In the genomic region with DNA sequence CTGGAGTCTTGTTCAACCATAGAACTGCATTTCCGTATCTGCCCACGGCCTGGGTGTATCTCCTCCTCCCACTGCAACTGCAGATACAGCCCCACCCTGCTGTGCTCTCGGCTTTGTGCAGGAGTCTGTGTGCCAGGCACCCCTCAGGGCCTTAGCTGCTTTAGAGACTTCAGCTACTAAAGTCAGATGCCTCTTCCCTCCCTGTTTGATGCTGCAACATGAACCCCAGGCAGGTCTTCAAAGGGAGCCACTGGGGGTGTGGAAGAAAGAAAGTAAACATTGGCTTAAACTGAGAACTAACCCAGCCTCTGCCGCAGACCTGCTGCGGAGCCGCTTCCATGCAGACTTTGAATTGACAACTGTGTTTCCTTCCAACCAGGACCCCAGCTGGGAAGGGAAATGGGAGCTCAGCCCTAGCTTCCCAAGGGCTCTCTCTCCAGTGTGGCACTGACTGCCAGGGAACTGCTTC, we compare ENCODE assay signal across 12 mouse cellular contexts.
A peak's percentile ranks its signal among the peaks of the same experiment; 100 is the strongest.
DNase-seq lines count a peak whose midpoint lies in the region; ATAC-seq lines count a peak whose summit lies in the region.
"Had no signal": no experiment of that assay in that cellular context is flagged by ENCODE, and none has a peak within 500 bp of the region (broad histone marks: within the 10 kb centered on the region; RNA-seq: fewer than 3 reads in every experiment).

No protein-coding gene starts in this region.

- H3K4me3 ChIP-seq in hindbrain, embryonic 11.5 days (ENCODE audit: low read depth, low read length), result no peak overlapping the region
- H3K4me3 ChIP-seq in hindbrain, embryonic 12.5 days, result no peak overlapping the region
- H3K4me3 ChIP-seq in midbrain, embryonic 15.5 days, result no peak overlapping the region
- H3K4me3 ChIP-seq: layer of hippocampus, adult 2 months had no signal

- ATAC-seq in hindbrain, embryonic 11.5 days (ENCODE audit: low FRiP score), result no peak
- ATAC-seq in hindbrain, embryonic 12.5 days (ENCODE audit: low FRiP score), result no peak
- ATAC-seq in midbrain, embryonic 15.5 days (replicated peaks), result 0 out of 2 replicates have a peak, but pooled peaks have one; percentile 20
- no peak; the same call in 1 of the 2 replicates for ATAC-seq in megakaryocyte progenitor cell, adult 5-6 weeks (replicated peaks; ENCODE audit: poor library complexity)
- no peak for ATAC-seq in CD4-positive, CD25-positive, alpha-beta regulatory T cell, adult 4 months

- no peak overlapping the region for H3K27ac ChIP-seq in hindbrain, embryonic 11.5 days (ENCODE audit: low read depth, low read length)
- no peak overlapping the region for H3K27ac ChIP-seq in hindbrain, embryonic 12.5 days
- H3K27ac ChIP-seq in midbrain, embryonic 15.5 days, result no peak overlapping the region
- H3K27ac ChIP-seq: layer of hippocampus, adult 2 months had no signal

- no peak overlapping the region for H3K4me2 ChIP-seq in hindbrain, embryonic 11.5 days (replicated peaks; ENCODE audit: low read depth, low read length)
- no peak overlapping the region for H3K4me2 ChIP-seq in hindbrain, embryonic 12.5 days (replicated peaks)
- H3K4me2 ChIP-seq in midbrain, embryonic 15.5 days, result no peak overlapping the region

- peaks cover 5% of the 10 kb centered on the region; the same call in 1 of the 2 replicates for H3K4me1 ChIP-seq in hindbrain, embryonic 11.5 days (replicated peaks; ENCODE audit: control insufficient read depth, insufficient read depth, low read length)
- H3K4me1 ChIP-seq in hindbrain, embryonic 12.5 days, result peaks cover 29% of the 10 kb centered on the region
- H3K4me1 ChIP-seq in midbrain, embryonic 15.5 days, result peaks cover 27% of the 10 kb centered on the region

- H3K36me3 ChIP-seq in hindbrain, embryonic 11.5 days (ENCODE audit: control insufficient read depth, insufficient read depth, low read length), result no peaks in the 10 kb centered on the region
- no peaks in the 10 kb centered on the region for H3K36me3 ChIP-seq in hindbrain, embryonic 12.5 days
- H3K36me3 ChIP-seq in midbrain, embryonic 15.5 days (replicated peaks), result no peaks in the 10 kb centered on the region
- H3K36me3 ChIP-seq: G1E had no signal

- no peaks in the 10 kb centered on the region for H3K9me3 ChIP-seq in hindbrain, embryonic 11.5 days (ENCODE audit: control insufficient read depth, low read length)
- no peaks in the 10 kb centered on the region for H3K9me3 ChIP-seq in hindbrain, embryonic 12.5 days (replicated peaks)
- no peaks in the 10 kb centered on the region for H3K9me3 ChIP-seq in midbrain, embryonic 15.5 days
- H3K9me3 ChIP-seq: G1E had no signal

- no peaks in the 10 kb centered on the region for H3K27me3 ChIP-seq in hindbrain, embryonic 11.5 days (ENCODE audit: control insufficient read depth, insufficient read depth, low read length)
- H3K27me3 ChIP-seq in hindbrain, embryonic 12.5 days, result no peaks in the 10 kb centered on the region
- no peaks in the 10 kb centered on the region; the same call in 1 of the 2 replicates for H3K27me3 ChIP-seq in midbrain, embryonic 15.5 days (replicated peaks)

- no peak overlapping the region for H3K9ac ChIP-seq in hindbrain, embryonic 11.5 days (ENCODE audit: low read depth, low read length)
- H3K9ac ChIP-seq in hindbrain, embryonic 12.5 days, result no peak overlapping the region
- no peak overlapping the region for H3K9ac ChIP-seq in midbrain, embryonic 15.5 days

- DNase-seq in hindbrain, embryonic 11.5 days (ENCODE audit: low spot score), result peak; percentile 23
- peak; percentile 78 for DNase-seq in R1 (ENCODE audit: low read depth, low spot score)
- peak; percentile 5 for DNase-seq in c-Kit-positive CD71-positive TER-119-positive erythroid progenitor cells, embryonic 14.5 days (ENCODE audit: low spot score)
- DNase-seq: adrenal gland, postnatal 14 days; heart, postnatal 14 days; thymus, postnatal 14 days had no signal

- 12% methylated on average over 6 of the region's 6 CpGs for WGBS in hindbrain, embryonic 11.5 days
- WGBS in hindbrain, embryonic 12.5 days, result 7% methylated on average over 6 of the region's 6 CpGs
- WGBS in midbrain, embryonic 15.5 days, result 4% methylated on average over 6 of the region's 6 CpGs

Comparison
In these comparisons a context has a peak if more than half of its experiments do, and no peak if none do; other contexts are left out.
1. DNase-seq: peak in every context shown above with its lines; median percentile 78 in R1; 23 in hindbrain, embryonic 11.5 days; 5 in c-Kit-positive CD71-positive TER-119-positive erythroid progenitor cells, embryonic 14.5 days.